In the genomic region with DNA sequence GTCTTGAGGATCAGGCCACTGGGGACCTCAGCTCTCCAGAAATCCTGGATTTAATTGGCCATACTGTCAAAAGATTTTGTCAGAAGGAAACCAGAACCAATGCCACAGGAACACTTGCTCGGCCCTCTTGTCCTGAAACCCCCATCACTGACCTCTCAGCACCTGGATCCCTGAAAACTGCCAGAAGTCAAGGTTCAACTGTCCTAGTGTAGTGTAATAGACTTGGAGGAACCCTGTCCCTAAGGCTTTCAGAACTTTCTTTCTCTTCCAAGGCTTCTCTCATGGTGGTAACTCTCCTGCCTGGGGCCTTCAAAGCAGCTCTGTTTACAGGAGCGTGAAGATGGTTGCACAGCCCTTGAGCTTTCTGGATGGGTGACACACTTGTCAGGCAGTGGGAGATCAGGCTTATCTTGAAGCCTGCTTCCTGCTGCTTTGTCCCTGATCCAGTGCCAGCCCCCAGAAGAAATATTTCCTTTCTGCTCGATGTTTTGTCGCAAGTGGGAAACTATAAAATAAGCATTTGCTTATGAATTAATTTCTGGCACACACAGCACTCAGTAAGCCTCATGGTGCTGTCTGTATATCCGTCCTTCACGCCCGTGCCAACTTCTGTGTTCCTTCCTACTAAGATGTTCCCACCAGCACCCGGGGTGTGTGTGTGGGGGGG, we compare ENCODE assay signal across 9 mouse cellular contexts.
DNase-seq lines count a peak whose midpoint lies in the region; ATAC-seq and TF ChIP-seq lines count a peak whose summit lies in the region.
"Had no signal": no experiment of that assay in that cellular context is flagged by ENCODE, and none has a peak within 500 bp of the region (broad histone marks: within the 10 kb centered on the region; RNA-seq: fewer than 3 reads in every experiment).

No protein-coding gene starts in this region.

- H3K27ac ChIP-seq in liver, embryonic 15.5 days (replicated peaks), result 0 out of 2 replicates have a peak overlapping the region, but pooled peaks have one; percentile 10
- H3K27ac ChIP-seq in small intestine, adult 2 months (ENCODE audit: insufficient read depth, low read depth, low read length), result 0 out of 2 replicates have a peak overlapping the region, but pooled peaks have one; percentile 9
- no peak overlapping the region for H3K27ac ChIP-seq in midbrain, embryonic 13.5 days

- H3K36me3 ChIP-seq in liver, embryonic 15.5 days (replicated peaks), result no peaks in the 10 kb centered on the region
- H3K36me3 ChIP-seq in small intestine, adult 2 months (ENCODE audit: control insufficient read depth, insufficient read depth, low read length), result no peaks in the 10 kb centered on the region
- H3K36me3 ChIP-seq in midbrain, embryonic 13.5 days, result no peaks in the 10 kb centered on the region

- H3K9ac ChIP-seq in liver, embryonic 15.5 days, result no peak overlapping the region
- no peak overlapping the region for H3K9ac ChIP-seq in midbrain, embryonic 13.5 days (replicated peaks)

- H3K4me1 ChIP-seq in liver, embryonic 15.5 days (replicated peaks), result peaks cover 6% of the 10 kb centered on the region; the same call in 1 of the 2 replicates
- peaks cover 22% of the 10 kb centered on the region; the same call in 1 of the 2 replicates for H3K4me1 ChIP-seq in small intestine, adult 2 months (ENCODE audit: control insufficient read depth, insufficient read depth, insufficient read length, low read length)
- H3K4me1 ChIP-seq in midbrain, embryonic 13.5 days (replicated peaks), result no peaks in the 10 kb centered on the region

- H3K27me3 ChIP-seq in liver, embryonic 15.5 days, result no peaks in the 10 kb centered on the region
- no peaks in the 10 kb centered on the region for H3K27me3 ChIP-seq in small intestine, adult 2 months (ENCODE audit: control insufficient read depth, insufficient read depth, low read length)
- no peaks in the 10 kb centered on the region for H3K27me3 ChIP-seq in midbrain, embryonic 13.5 days

- no peak overlapping the region for H3K4me2 ChIP-seq in liver, embryonic 15.5 days
- no peak overlapping the region for H3K4me2 ChIP-seq in midbrain, embryonic 13.5 days (replicated peaks)

- intact Hi-C loops in heart, postnatal 14 days (cut with DNase I), result no loop called here

- no peak for TF ChIP-seq CTCF in small intestine, adult 2 months (IDR thresholded peaks at IDR 0.05; ENCODE audit: extremely low read depth, insufficient read length, insufficient replicate concordance, low read depth, low read length)

- no peak overlapping the region for H3K4me3 ChIP-seq in liver, embryonic 15.5 days (replicated peaks)
- H3K4me3 ChIP-seq in small intestine, adult 2 months (ENCODE audit: low read depth, low read length), result no peak overlapping the region
- no peak overlapping the region for H3K4me3 ChIP-seq in midbrain, embryonic 13.5 days (replicated peaks)

- no peak for ATAC-seq in liver, embryonic 15.5 days (ENCODE audit: insufficient read depth)
- no peak for ATAC-seq in midbrain, embryonic 13.5 days

- H3K9me3 ChIP-seq in liver, embryonic 15.5 days (replicated peaks), result no peaks in the 10 kb centered on the region
- no peaks in the 10 kb centered on the region for H3K9me3 ChIP-seq in midbrain, embryonic 13.5 days

- no peak for TF ChIP-seq POLR2A in small intestine, adult 2 months (IDR thresholded peaks at IDR 0.05; ENCODE audit: low read depth, low read length)

- DNase-seq in adrenal gland, postnatal 10 days, result peak; percentile 55
- DNase-seq in adrenal gland, adult 8-10 months, result no peak
- no peak for DNase-seq in liver
- peak; percentile 23 to 30 for DNase-seq in heart, postnatal 14 days
- no peak for DNase-seq in cerebellum, postnatal 14 days
- DNase-seq: B cell, adult 2 months had no signal

- WGBS in liver, embryonic 15.5 days (ENCODE audit: insufficient replicate concordance), result 54% methylated on average over 8 of the region's 8 CpGs
- 33% methylated on average over 8 of the region's 8 CpGs for WGBS in small intestine, adult 2 months
- 84% methylated on average over 8 of the region's 8 CpGs for WGBS in midbrain, embryonic 13.5 days

Comparison
In these comparisons a context has a peak if more than half of its experiments do, and no peak if none do; other contexts are left out.
1. DNase-seq: peak in adrenal gland, postnatal 10 days (single experiment) and heart, postnatal 14 days (2 of 2); none in adrenal gland, adult 8-10 months (single experiment), liver (single experiment) and cerebellum, postnatal 14 days (0 of 2).